Mouse (Mus musculus) C3H10T1/2 (cell line): ENCODE data around the gene Uqcc1. TPM values are rescaled to one million over a fixed set of nuclear protein-coding genes. Genes with fewer than 3 reads are reported as not detected.

ENCODE experiments used
- polyA plus RNA-seq, 2 experiments: library from polyadenylated mRNA; unstranded; fragments of >200 nt; fragmentation: generic; extraction: Trizol; gene quantifications; one replicate each; pipeline ENCODE4 v1.2.1; 2012; ENCODE audit warnings: missing spikeins in 2 of 2

The Uqcc1 gene
- polyA plus RNA-seq = 10 to 100 TPM; 10.3 to 24.6 TPM

GRCm38 (mm10) chr2:155929531-155930442, at the start of gene Uqcc1:
Uqcc1 (minus strand) TSS chr2:155930310.

DNA sequence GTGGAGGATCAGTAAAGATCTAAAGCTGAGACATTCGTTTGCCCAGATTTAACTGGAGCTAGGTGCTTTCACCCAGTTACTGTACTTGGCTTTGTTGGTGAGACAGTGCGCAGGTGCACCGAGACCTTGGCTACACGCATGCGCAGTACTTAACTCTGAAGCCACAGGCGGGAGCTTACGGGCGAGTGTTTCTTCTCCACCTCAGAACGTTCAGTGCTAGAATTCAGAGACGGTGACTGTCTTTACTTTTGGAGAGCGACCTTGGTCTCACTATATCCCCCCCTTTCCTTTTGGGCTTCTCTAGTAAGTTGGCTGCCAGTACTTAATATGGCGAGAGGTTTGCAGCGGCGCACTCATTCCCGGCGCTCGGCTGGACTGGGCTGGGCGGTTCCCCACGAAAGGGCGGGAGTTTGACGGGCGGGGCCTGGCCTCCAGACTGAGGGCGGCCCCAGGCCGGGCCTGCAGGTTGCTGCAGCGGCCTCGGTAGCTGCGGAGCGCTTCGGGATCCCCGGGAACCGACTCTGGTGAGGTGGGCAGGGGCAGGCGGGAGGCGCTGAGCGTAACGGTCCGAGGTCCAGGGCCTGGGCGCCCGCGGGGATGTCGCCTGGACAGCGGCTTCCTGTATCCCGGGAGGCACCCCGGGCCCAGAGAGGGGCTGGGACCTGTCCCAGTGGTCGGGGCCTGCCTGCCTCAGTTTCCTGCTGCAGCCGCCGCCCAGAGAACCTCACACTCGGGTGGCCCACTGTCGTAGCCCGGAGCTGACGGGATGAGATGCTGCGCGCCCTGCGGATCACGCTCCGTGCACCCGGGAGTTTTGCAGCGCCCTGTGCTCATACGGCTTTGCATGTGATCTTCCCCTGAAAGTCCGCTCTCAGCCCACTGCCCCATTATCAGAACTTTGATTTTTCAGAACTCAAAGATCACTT, 26.3 kb upstream of the Uqcc1 start, which contains the start of gene Cep250:
Gene Cep250, plus strand, starts transcription at position 325 of the 926 bp plus-strand sequence.

DNA sequence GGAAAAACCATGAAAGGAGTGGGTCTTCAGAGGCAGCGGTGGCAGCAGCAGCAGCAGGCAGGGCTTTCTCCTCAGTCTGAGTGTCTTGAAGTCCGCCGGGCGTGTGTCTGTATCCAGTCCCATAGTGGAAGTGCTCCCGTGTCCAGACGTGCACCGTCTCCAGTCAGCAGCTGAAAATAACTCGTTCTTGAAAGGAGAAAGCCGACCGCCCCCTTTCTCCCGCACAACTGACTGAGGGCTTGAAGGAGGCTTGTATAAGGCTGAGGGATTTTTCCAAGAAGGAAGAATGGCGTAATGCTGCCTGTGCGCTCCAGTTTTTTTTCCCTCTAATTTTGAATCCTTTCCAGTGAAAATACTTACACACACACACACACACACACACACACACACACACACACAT, 15.0 kb upstream of the Uqcc1 start, which contains the start of gene Gdf5:
Gene Gdf5, minus strand, starts transcription at position 244 of the 400 bp plus-strand sequence.

GRCm38 (mm10) chr2:155940681-155941080, 10.6 kb upstream of the Uqcc1 start, which contains the start of gene Gm15557:
Gm15557 (plus strand) TSS chr2:155940728.

DNA sequence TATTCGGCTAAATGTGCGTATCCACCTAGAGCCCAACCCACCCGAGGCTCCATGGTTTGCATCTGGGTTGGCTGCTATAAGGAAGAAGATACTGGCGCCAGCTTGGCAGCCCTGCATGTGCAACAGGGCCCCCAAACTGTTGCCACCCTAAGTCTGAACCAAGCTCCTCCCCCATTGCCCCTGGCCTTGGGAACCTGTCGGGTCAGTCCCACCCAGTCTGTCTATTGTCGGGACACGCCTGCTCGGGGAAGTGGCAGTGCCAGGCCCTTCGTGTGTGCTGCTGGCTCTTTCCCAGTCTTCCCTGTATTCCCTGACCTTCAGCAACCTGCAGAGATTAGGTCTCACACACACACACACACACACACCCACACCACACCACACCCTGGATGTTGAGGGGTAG, 95.4 kb downstream of the Uqcc1 start, which contains the start of gene Fam83c:
Gene Fam83c, minus strand, starts transcription at position 123 of the 400 bp plus-strand sequence.

DNA sequence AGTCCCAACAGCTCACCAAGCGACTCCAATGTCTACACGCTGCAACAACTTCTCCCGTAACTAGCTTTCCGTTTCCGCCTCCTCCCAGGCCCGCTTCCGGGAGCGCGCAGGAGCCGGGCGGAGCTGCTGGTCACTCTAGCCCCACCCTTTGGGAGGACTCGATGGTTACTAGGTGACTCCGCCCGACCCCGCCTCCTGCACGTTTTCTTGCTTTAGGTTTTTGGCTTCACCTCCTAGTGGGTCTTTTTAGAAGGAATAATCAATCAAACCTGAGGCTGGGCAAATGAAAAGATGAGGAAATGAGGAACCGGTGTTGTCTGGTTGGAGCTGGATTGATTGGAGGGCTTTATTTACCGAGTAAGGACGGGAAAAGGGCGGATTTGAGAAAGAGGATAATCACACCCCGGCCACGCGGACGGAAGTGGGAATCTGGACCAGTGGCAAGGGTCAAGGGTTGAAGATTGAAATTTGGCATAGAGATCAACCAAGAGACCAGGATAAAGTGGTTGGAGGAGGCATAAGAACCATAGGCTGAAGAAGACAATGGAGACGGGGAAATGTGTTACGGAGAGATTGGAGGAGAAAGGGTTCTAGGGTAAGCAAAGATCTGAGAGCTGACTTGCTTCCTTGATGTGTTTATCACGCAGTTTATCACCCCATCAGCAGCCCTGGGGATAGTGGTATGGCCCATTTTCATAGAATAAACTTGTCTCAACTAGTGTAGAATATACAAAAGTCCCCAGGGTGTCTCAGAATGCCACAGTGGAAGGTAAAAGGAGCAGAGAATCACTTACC, 103.3 kb downstream of the Uqcc1 start, which contains the start of gene Eif6:
Gene Eif6, minus strand, starts transcription at position 296 of the 795 bp plus-strand sequence.

DNA sequence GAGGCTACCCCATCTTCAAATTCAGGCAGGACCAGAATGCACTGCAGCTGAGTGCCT, 110.9 kb downstream of the Uqcc1 start, which contains the start of gene BC029722:
Gene BC029722, minus strand, starts transcription at position 35 of the 57 bp plus-strand sequence.

Other genes starting within 250 kb of the Uqcc1 start
- gene Trpc4ap, start 237.9 kb downstream of the Uqcc1 start, polyA plus RNA-seq = 100 to 1,000 TPM in 1 of 2 experiments, 10 to 100 TPM in 1; 43.1 to 143 TPM
- 10 to 100 TPM; 17.7 to 35.3 TPM for gene Edem2, start 200.8 kb downstream of the Uqcc1 start, polyA plus RNA-seq
- gene Gm17581, start 194.4 kb downstream of the Uqcc1 start, polyA plus RNA-seq = not detected
- gene Procr, start 179.2 kb downstream of the Uqcc1 start, polyA plus RNA-seq = 1 to 10 TPM; 4.4 to 7.8 TPM
- gene Mmp24, start 155.0 kb downstream of the Uqcc1 start, polyA plus RNA-seq = under 1 TPM; 0.11 to 0.15 TPM
- 10 to 100 TPM; 42.7 to 60.4 TPM for gene BC029722, start 110.9 kb downstream of the Uqcc1 start, polyA plus RNA-seq
- gene Eif6, start 103.4 kb downstream of the Uqcc1 start, polyA plus RNA-seq = 100 to 1,000 TPM; 140 to 603 TPM
- gene Fam83c, start 95.5 kb downstream of the Uqcc1 start, polyA plus RNA-seq = under 1 TPM in 1 of 2 experiments, not detected in 1; 0.01 TPM
- gene Gm15557, start 10.4 kb upstream of the Uqcc1 start, polyA plus RNA-seq = under 1 TPM in 1 of 2 experiments, not detected in 1; 0.07 TPM
- gene Gdf5, start 15.1 kb upstream of the Uqcc1 start, polyA plus RNA-seq = under 1 TPM; 0.01 to 0.02 TPM
- gene Cep250, start 26.1 kb upstream of the Uqcc1 start, polyA plus RNA-seq = 10 to 100 TPM in 1 of 2 experiments, 1 to 10 TPM in 1; 3.8 to 12.5 TPM
- gene 6430550D23Rik, start 77.7 kb upstream of the Uqcc1 start, polyA plus RNA-seq = under 1 TPM; 0.01 to 0.76 TPM
- 100 to 1,000 TPM; 330 to 541 TPM for gene Ergic3, start 77.7 kb upstream of the Uqcc1 start, polyA plus RNA-seq
- under 1 TPM in 1 of 2 experiments, not detected in 1; under 0.01 TPM for gene Fer1l4, start 122.6 kb upstream of the Uqcc1 start, polyA plus RNA-seq
- gene Spag4, start 134.9 kb upstream of the Uqcc1 start, polyA plus RNA-seq = 1 to 10 TPM; 2.1 to 2.8 TPM
- 10 to 100 TPM in 1 of 2 experiments, 1 to 10 TPM in 1; 2.5 to 40.9 TPM for gene Cpne1, start 181.7 kb upstream of the Uqcc1 start, polyA plus RNA-seq
- 1 to 10 TPM in 1 of 2 experiments, under 1 TPM in 1; 0.62 to 4.9 TPM for gene Rbm12, start 181.7 kb upstream of the Uqcc1 start, polyA plus RNA-seq
- 1 to 10 TPM in 1 of 2 experiments, not detected in 1; 7.6 TPM for gene Gm28036, start 196.8 kb upstream of the Uqcc1 start, polyA plus RNA-seq
- 100 to 1,000 TPM; 325 to 542 TPM for gene Romo1, start 213.7 kb upstream of the Uqcc1 start, polyA plus RNA-seq
- 10 to 100 TPM; 10.8 to 20.0 TPM for gene Nfs1, start 213.9 kb upstream of the Uqcc1 start, polyA plus RNA-seq
- 10 to 100 TPM; 13.4 to 44.6 TPM for gene Rbm39, start 249.9 kb upstream of the Uqcc1 start, polyA plus RNA-seq